Mouse (Mus musculus) liver, postnatal 0 days (tissue): ENCODE measurements at regions not wholly inside any gene's neighbourhood (a gene's known extent, or its start where the extent isn't known, plus 50 kb on each side); places are given as distances from the start of the nearest gene placed in this dataset.

Experiments
- ATAC-seq: fragments of 200-750 bp; cut with Nextera tagmentation; 2 replicates; pipeline ENCODE4 v1.8.0; 2017; ENCODE audit warnings: mild to moderate bottlenecking, moderate library complexity
- DNase-seq: peaks from one replicate; pipeline ENCODE4 v3.0.0-alpha.2; 2016
- H3K27ac ChIP-seq: fragments of 300-500 bp; sonication (generic); 2 replicates; pipeline ENCODE4 v1.5.1; 2014; ENCODE audit warnings: antibody characterized with exemption, moderate library complexity, mild to moderate bottlenecking, low read depth
- H3K27me3 ChIP-seq: fragments of 300-500 bp; sonication (generic); 2 replicates; pipeline ENCODE4 v1.6.1; 2014; ENCODE audit warnings: low read length, control low read depth, mixed read lengths; ENCODE audit not compliant: insufficient read depth
- H3K36me3 ChIP-seq: fragments of 300-500 bp; sonication (generic); replicated peaks from 2 replicates; pipeline ENCODE4 v1.6.1; 2014; ENCODE audit warnings: mild to moderate bottlenecking, control low read depth, low read length, moderate library complexity, mixed read lengths; ENCODE audit not compliant: insufficient read depth
- H3K4me1 ChIP-seq: fragments of 300-500 bp; sonication (generic); 2 replicates; pipeline ENCODE4 v1.6.1; 2014; ENCODE audit warnings: antibody characterized with exemption, mild to moderate bottlenecking, control low read depth; ENCODE audit not compliant: insufficient read depth
- H3K4me2 ChIP-seq: fragments of 300-500 bp; sonication (generic); 2 replicates; pipeline ENCODE4 v1.6.1; 2014; ENCODE audit warnings: low read depth, mild to moderate bottlenecking, low read length, moderate library complexity, mixed read lengths
- H3K4me3 ChIP-seq: fragments of 300-500 bp; sonication (generic); 2 replicates; pipeline ENCODE4 v1.5.1; 2014; ENCODE audit warnings: low read depth, low read length
- H3K9ac ChIP-seq: fragments of 300-500 bp; sonication (generic); replicated peaks from 2 replicates; pipeline ENCODE4 v1.6.1; 2014; ENCODE audit warnings: mild to moderate bottlenecking, moderate library complexity
- H3K9me3 ChIP-seq: fragments of 300-500 bp; sonication (generic); 2 replicates; pipeline ENCODE4 v1.6.1; 2016; ENCODE audit warnings: mild to moderate bottlenecking, control low read depth, low read length, mixed read lengths
- CTCF ChIP-seq: sonication (generic); IDR thresholded peaks from 2 replicates; pipeline ENCODE4 v1.5.1; 2016; ENCODE audit warnings: antibody characterized with exemption, low read depth
- EP300 ChIP-seq: IDR thresholded peaks from 2 replicates; pipeline ENCODE4 v1.6.1; 2016; ENCODE audit warnings: antibody characterized with exemption, low read depth, mild to moderate bottlenecking
- WGBS: fragments of 180-500 bp; shearing (Covaris S2); extraction: QIAGEN DNeasy Blood & Tissue Kit; methylation state at CpG from one replicate; pipeline ENCODE4 v1.1.7; 2014; ENCODE audit not compliant: insufficient replicate concordance; 5-methylcytosine and 5-hydroxymethylcytosine counted together

GRCm38 (mm10) chr5:80627225-80627624 lies 392.7 kb upstream of the Adgrl3 start:
- Histone ChIP-seq H3K27me3 (no peaks in the 10 kb centered on the region), H3K9me3 (no peaks in the 10 kb centered on the region), H3K27ac (no peak overlapping the region), H3K4me2 (no peak overlapping the region), H3K36me3 (no peaks in the 10 kb centered on the region), H3K9ac (no peak overlapping the region), H3K4me3 (no peak overlapping the region), H3K4me1 (no peaks in the 10 kb centered on the region)
- ATAC-seq = no peak
- DNase-seq = no peak
- TF ChIP-seq CTCF = no peak
- no peak for TF ChIP-seq EP300
- WGBS = 56% methylated on average over 3 of the region's 3 CpGs

- 64% methylated on average over 5 of the region's 5 CpGs for WGBS
- TF ChIP-seq EP300 = no peak
- no peak for TF ChIP-seq CTCF
- Histone ChIP-seq H3K27me3 (no peaks in the 10 kb centered on the region), H3K4me1 (no peaks in the 10 kb centered on the region), H3K36me3 (no peaks in the 10 kb centered on the region), H3K9ac (no peak overlapping the region), H3K4me2 (no peak overlapping the region), H3K9me3 (no peaks in the 10 kb centered on the region), H3K4me3 (no peak overlapping the region), H3K27ac (no peak overlapping the region)
- no peak for DNase-seq
- ATAC-seq = no peak
Observed at GRCm38 (mm10) chr5:80659043-80659442, 360.9 kb upstream of the Adgrl3 start.

- WGBS = 62% methylated on average over 3 of the region's 3 CpGs
- ATAC-seq (no peak), DNase-seq (no peak)
- Histone ChIP-seq H3K4me3 (no peak overlapping the region), H3K27me3 (no peaks in the 10 kb centered on the region), H3K36me3 (no peaks in the 10 kb centered on the region), H3K27ac (no peak overlapping the region), H3K4me2 (no peak overlapping the region), H3K9me3 (no peaks in the 10 kb centered on the region), H3K4me1 (no peaks in the 10 kb centered on the region), H3K9ac (no peak overlapping the region)
- TF ChIP-seq CTCF = no peak
- no peak for TF ChIP-seq EP300
Observed at GRCm38 (mm10) chr5:80659530-80659929, 360.4 kb upstream of the Adgrl3 start.

GRCm38 (mm10) chr5:80670258-80670947 lies 349.5 kb upstream of the Adgrl3 start:
- no peak for ATAC-seq

GRCm38 (mm10) chr5:80683431-80683830 lies 336.5 kb upstream of the Adgrl3 start:
- H3K4me2 ChIP-seq = no peak overlapping the region
- WGBS = 68% methylated on average over 2 of the region's 2 CpGs
- DNase-seq (no peak), ATAC-seq (no peak)
- H3K27me3 ChIP-seq = no peaks in the 10 kb centered on the region
- no peak overlapping the region for H3K27ac ChIP-seq
- H3K9ac ChIP-seq = no peak overlapping the region
- TF ChIP-seq CTCF = no peak
- no peak for TF ChIP-seq EP300
- H3K4me1 ChIP-seq = no peaks in the 10 kb centered on the region
- no peak overlapping the region for H3K4me3 ChIP-seq
- H3K36me3 ChIP-seq = no peaks in the 10 kb centered on the region
- H3K9me3 ChIP-seq = no peaks in the 10 kb centered on the region

More at GRCm38 (mm10) chr5:80670258-80670947, 349.5 kb upstream of the Adgrl3 start:
- no peak overlapping the region for H3K4me2 ChIP-seq
- H3K36me3 ChIP-seq = no peaks in the 10 kb centered on the region
- 68% methylated on average over 7 of the region's 7 CpGs for WGBS
- no peak overlapping the region for H3K27ac ChIP-seq
- TF ChIP-seq CTCF (no peak), EP300 (no peak)
- no peak overlapping the region for H3K4me3 ChIP-seq
- H3K4me1 ChIP-seq = no peaks in the 10 kb centered on the region
- no peak overlapping the region for H3K9ac ChIP-seq
- H3K9me3 ChIP-seq = no peaks in the 10 kb centered on the region
- no peak for DNase-seq
- no peaks in the 10 kb centered on the region for H3K27me3 ChIP-seq

- ATAC-seq = no peak
- TF ChIP-seq CTCF (no peak), EP300 (no peak)
- 72% methylated on average over 2 of the region's 2 CpGs for WGBS
Observed at GRCm38 (mm10) chr5:80700848-80701247, 319.1 kb upstream of the Adgrl3 start.

GRCm38 (mm10) chr5:80704732-80705131 lies 315.2 kb upstream of the Adgrl3 start:
- Histone ChIP-seq H3K4me2 (no peak overlapping the region), H3K27ac (no peak overlapping the region), H3K9me3 (no peaks in the 10 kb centered on the region), H3K9ac (no peak overlapping the region), H3K36me3 (no peaks in the 10 kb centered on the region), H3K27me3 (no peaks in the 10 kb centered on the region), H3K4me1 (no peaks in the 10 kb centered on the region), H3K4me3 (no peak overlapping the region)
- WGBS = 76% methylated on average over 2 of the region's 2 CpGs
- TF ChIP-seq CTCF (no peak), EP300 (no peak)
- DNase-seq = no peak
- ATAC-seq = no peak

More at GRCm38 (mm10) chr5:80700848-80701247, 319.1 kb upstream of the Adgrl3 start:
- H3K9ac ChIP-seq = no peak overlapping the region
- H3K4me2 ChIP-seq = no peak overlapping the region
- H3K4me1 ChIP-seq = no peaks in the 10 kb centered on the region
- no peak overlapping the region for H3K4me3 ChIP-seq
- no peaks in the 10 kb centered on the region for H3K27me3 ChIP-seq
- no peaks in the 10 kb centered on the region for H3K9me3 ChIP-seq
- no peaks in the 10 kb centered on the region for H3K36me3 ChIP-seq
- no peak for DNase-seq
- no peak overlapping the region for H3K27ac ChIP-seq
